Mouse (Mus musculus): ENCODE results near the gene Foxo4. TPM values are rescaled to one million over a fixed set of nuclear protein-coding genes. Genes with fewer than 3 reads are reported as not detected.

The Foxo4 gene
- total and polyA plus RNA-seq, 3 experiments: 20.9 to 46.4 (median 25.8) TPM

DNA sequence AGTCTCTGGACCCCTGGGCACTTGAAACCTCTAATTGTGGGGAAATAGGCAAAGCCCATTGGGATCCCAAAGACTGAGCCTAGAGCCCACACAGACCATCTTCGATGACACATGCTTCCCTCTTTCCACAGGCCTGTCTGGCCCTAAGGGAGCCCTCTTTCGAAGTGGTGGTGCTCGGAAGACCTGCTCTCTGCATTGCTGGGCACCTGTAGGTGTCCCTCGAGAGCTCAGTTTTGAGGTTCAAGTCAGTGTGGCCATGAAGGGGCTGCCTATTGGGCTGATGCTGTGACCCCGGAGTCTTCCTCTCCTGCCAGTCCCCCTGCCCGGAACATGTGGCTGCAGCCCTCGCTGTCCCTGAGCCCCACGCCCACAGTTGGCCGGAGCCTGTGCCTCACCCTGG, 47.3 kb downstream of the Foxo4 start:
- TF ChIP-seq POLR2AphosphoS5 (IDR thresholded peaks at IDR 0.05; ENCODE audit: insufficient replicate concordance, low read depth, low read length): no peak
- no peak for TF ChIP-seq CTCF (IDR thresholded peaks at IDR 0.05; ENCODE audit: low read depth, low read length)
- Histone ChIP-seq H3K27me3 (ENCODE audit: insufficient read depth, low read length) (peaks cover 15% of the 10 kb centered on the region), H3K4me3 (ENCODE audit: low read depth, low read length) (no peak overlapping the region), H3K9me3 (replicated peaks) (no peaks in the 10 kb centered on the region), H3K36me3 (replicated peaks) (peaks cover 14% of the 10 kb centered on the region), H3K4me1 (ENCODE audit: insufficient read depth, low read depth, low read length) (peaks cover 6% of the 10 kb centered on the region; the same call in 1 of the 2 replicates)
- DNase-seq (ENCODE audit: low spot score) (no peak), ATAC-seq (ENCODE audit: extremely low read depth, insufficient number of reproducible peaks, low FRiP score, poor library complexity, severe bottlenecking) (no peak)

DNA sequence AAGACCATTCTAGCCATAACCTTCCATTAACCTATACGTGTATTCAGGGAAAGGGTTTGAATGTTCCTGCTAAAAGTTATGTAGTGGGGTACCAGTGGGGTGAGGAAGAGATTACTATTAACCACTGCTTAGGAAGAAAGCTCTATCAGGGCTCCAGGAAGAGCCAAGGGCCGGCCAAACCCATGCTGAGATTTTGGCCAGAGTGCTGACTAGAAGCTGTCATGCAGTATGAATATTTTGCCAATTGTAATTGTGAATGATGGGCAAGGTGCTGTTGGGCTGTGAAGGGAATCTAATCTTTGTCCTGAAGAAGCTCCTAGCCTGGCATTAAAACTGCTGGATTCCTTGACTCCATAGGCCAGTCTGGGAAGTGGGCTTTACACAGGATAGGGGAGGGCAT, 50.3 kb downstream of the Foxo4 start:
- Histone ChIP-seq H3K9me3 (replicated peaks) (no peaks in the 10 kb centered on the region), H3K36me3 (replicated peaks) (no peaks in the 10 kb centered on the region), H3K4me3 (ENCODE audit: low read depth, low read length) (no peak overlapping the region), H3K4me1 (ENCODE audit: insufficient read depth, low read depth, low read length) (peaks cover 6% of the 10 kb centered on the region; the same call in 1 of the 2 replicates), H3K27me3 (ENCODE audit: insufficient read depth, low read length) (peaks cover 30% of the 10 kb centered on the region)
- no peak for TF ChIP-seq GATA2 (IDR thresholded peaks at IDR 0.05; ENCODE audit: borderline replicate concordance, low read depth, low read length)
- no peak for TF ChIP-seq CTCF (IDR thresholded peaks at IDR 0.05; ENCODE audit: low read depth, low read length)
- no peak for DNase-seq (ENCODE audit: low spot score)
- no peak for ATAC-seq (ENCODE audit: extremely low read depth, insufficient number of reproducible peaks, low FRiP score, poor library complexity, severe bottlenecking)

DNA sequence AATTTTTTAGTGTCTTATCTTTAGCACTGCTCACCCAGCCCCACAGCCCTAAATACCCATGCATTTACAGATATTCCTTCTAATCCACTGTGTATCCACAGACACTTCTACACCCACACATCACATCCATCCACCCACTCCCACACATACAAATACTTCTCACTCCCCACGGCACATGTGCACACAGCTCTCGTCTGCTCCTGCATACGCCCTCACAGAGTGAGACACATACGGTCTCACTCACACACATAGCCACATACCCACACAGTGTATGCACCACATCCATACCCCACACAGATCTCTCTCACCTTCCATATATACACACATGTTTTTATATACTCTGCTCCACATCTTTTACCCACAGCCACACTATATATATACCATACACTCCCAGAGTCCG, 55.0 kb downstream of the Foxo4 start:
- ATAC-seq (ENCODE audit: extremely low read depth, insufficient number of reproducible peaks, low FRiP score, poor library complexity, severe bottlenecking) (no peak), DNase-seq (ENCODE audit: low spot score) (no peak)
- Histone ChIP-seq H3K9me3 (replicated peaks) (no peaks in the 10 kb centered on the region), H3K4me3 (ENCODE audit: low read depth, low read length) (no peak overlapping the region), H3K27me3 (ENCODE audit: insufficient read depth, low read length) (peaks cover 30% of the 10 kb centered on the region), H3K36me3 (replicated peaks) (no peaks in the 10 kb centered on the region), H3K4me1 (ENCODE audit: insufficient read depth, low read depth, low read length) (no peaks in the 10 kb centered on the region)
- TF ChIP-seq TAL1 (conservative IDR thresholded peaks at IDR 0.05; ENCODE audit: low read depth, low read length) (no peak), CTCF (IDR thresholded peaks at IDR 0.05; ENCODE audit: low read depth, low read length) (no peak), GATA1 (IDR thresholded peaks at IDR 0.05; ENCODE audit: borderline replicate concordance, low read length) (no peak), POLR2AphosphoS5 (IDR thresholded peaks at IDR 0.05; ENCODE audit: insufficient replicate concordance, low read depth, low read length) (no peak), GATA2 (IDR thresholded peaks at IDR 0.05; ENCODE audit: borderline replicate concordance, low read depth, low read length) (no peak)

Other genes with a start within 250 kb of the Foxo4 start
- gene Tex11, start 194.9 kb upstream of the Foxo4 start, total RNA-seq (2014; fragmentation: Nextera tagmentation): not detected in 2 replicates
- not detected in 2 replicates for gene Tex11, start 194.9 kb upstream of the Foxo4 start, total RNA-seq (2017)
- not detected in 2 replicates for gene Tex11, start 194.9 kb upstream of the Foxo4 start, polyA plus RNA-seq (2012)
- gene Slc7a3, start 168.5 kb upstream of the Foxo4 start, total RNA-seq (2014; fragmentation: Nextera tagmentation): not detected in 2 replicates
- gene Slc7a3, start 168.5 kb upstream of the Foxo4 start, total RNA-seq (2017): 0.44 TPM in 1 of 2 replicates, not detected in the other
- not detected in 2 replicates for gene Slc7a3, start 168.5 kb upstream of the Foxo4 start, polyA plus RNA-seq (2012)
- 38.5 and 42.6 TPM in 2 replicates for gene Snx12, start 32.0 kb upstream of the Foxo4 start, total RNA-seq (2014; fragmentation: Nextera tagmentation)
- gene Snx12, start 32.0 kb upstream of the Foxo4 start, total RNA-seq (2017): 63.6 and 67.9 TPM in 2 replicates
- gene Snx12, start 32.0 kb upstream of the Foxo4 start, polyA plus RNA-seq (2012): 31.2 and 32.3 TPM in 2 replicates
- not detected in 2 replicates for gene Gm614, start 9.5 kb downstream of the Foxo4 start, total RNA-seq (2014; fragmentation: Nextera tagmentation)
- gene Gm614, start 9.5 kb downstream of the Foxo4 start, total RNA-seq (2017): 0.87 TPM in 1 of 2 replicates, not detected in the other
- not detected in 2 replicates for gene Gm614, start 9.5 kb downstream of the Foxo4 start, polyA plus RNA-seq (2012)
- gene Il2rg, start 13.7 kb downstream of the Foxo4 start, total RNA-seq (2014; fragmentation: Nextera tagmentation): 11.6 and 18.7 TPM in 2 replicates
- 21.2 and 21.6 TPM in 2 replicates for gene Il2rg, start 13.7 kb downstream of the Foxo4 start, total RNA-seq (2017)
- gene Il2rg, start 13.7 kb downstream of the Foxo4 start, polyA plus RNA-seq (2012): 8.2 and 10.1 TPM in 2 replicates
- gene Gm20489, start 14.5 kb downstream of the Foxo4 start, total RNA-seq (2014; fragmentation: Nextera tagmentation): not detected in 2 replicates
- not detected in 2 replicates for gene Gm20489, start 14.5 kb downstream of the Foxo4 start, total RNA-seq (2017)
- not detected in 2 replicates for gene Gm20489, start 14.5 kb downstream of the Foxo4 start, polyA plus RNA-seq (2012)
- gene Med12, start 19.5 kb downstream of the Foxo4 start, total RNA-seq (2014; fragmentation: Nextera tagmentation): 106 and 128 TPM in 2 replicates
- gene Med12, start 19.5 kb downstream of the Foxo4 start, total RNA-seq (2017): 37.9 and 40.9 TPM in 2 replicates
- 44.8 and 48.2 TPM in 2 replicates for gene Med12, start 19.5 kb downstream of the Foxo4 start, polyA plus RNA-seq (2012)
- gene Nlgn3, start 44.6 kb downstream of the Foxo4 start, total RNA-seq (2014; fragmentation: Nextera tagmentation): not detected in 2 replicates
- 0.05 and 0.06 TPM in 2 replicates for gene Nlgn3, start 44.6 kb downstream of the Foxo4 start, total RNA-seq (2017)
- 0.05 TPM in 1 of 2 replicates, not detected in the other for gene Nlgn3, start 44.6 kb downstream of the Foxo4 start, polyA plus RNA-seq (2012)
- gene Gjb1, start 121.8 kb downstream of the Foxo4 start, total RNA-seq (2014; fragmentation: Nextera tagmentation): not detected in 2 replicates
- gene Gjb1, start 121.8 kb downstream of the Foxo4 start, total RNA-seq (2017): not detected in 2 replicates
- not detected in 2 replicates for gene Gjb1, start 121.8 kb downstream of the Foxo4 start, polyA plus RNA-seq (2012)
- 68.7 and 83.0 TPM in 2 replicates for gene Zmym3, start 166.3 kb downstream of the Foxo4 start, total RNA-seq (2014; fragmentation: Nextera tagmentation)
- 22.5 and 29.2 TPM in 2 replicates for gene Zmym3, start 166.3 kb downstream of the Foxo4 start, total RNA-seq (2017)
- 37.7 and 41.7 TPM in 2 replicates for gene Zmym3, start 166.3 kb downstream of the Foxo4 start, polyA plus RNA-seq (2012)
- gene Nono, start 174.8 kb downstream of the Foxo4 start, total RNA-seq (2014; fragmentation: Nextera tagmentation): 573 and 719 TPM in 2 replicates
- 500 and 525 TPM in 2 replicates for gene Nono, start 174.8 kb downstream of the Foxo4 start, total RNA-seq (2017)
- gene Nono, start 174.8 kb downstream of the Foxo4 start, polyA plus RNA-seq (2012): 54.1 and 100 TPM in 2 replicates
- 2.2 and 5.7 TPM in 2 replicates for gene Itgb1bp2, start 194.6 kb downstream of the Foxo4 start, total RNA-seq (2014; fragmentation: Nextera tagmentation)
- 1.5 and 2.4 TPM in 2 replicates for gene Itgb1bp2, start 194.6 kb downstream of the Foxo4 start, total RNA-seq (2017)
- 0.04 and 0.13 TPM in 2 replicates for gene Itgb1bp2, start 194.6 kb downstream of the Foxo4 start, polyA plus RNA-seq (2012)

Data from G1E (cell line).